Mouse (Mus musculus) myocyte (in vitro differentiated cells): ENCODE data around the gene Ythdf2. TPM values are rescaled to one million over a fixed set of nuclear protein-coding genes. Genes with fewer than 3 reads are reported as not detected.

ENCODE experiments used
- H3K27me3 ChIP-seq: one replicate; pipeline ENCODE4 v1.6.1; 2011; ENCODE audit not compliant: control insufficient read depth, insufficient read depth, insufficient read length
- H3K36me3 ChIP-seq: one replicate; pipeline ENCODE4 v1.6.1; 2011; ENCODE audit not compliant: control insufficient read depth, insufficient read depth
- H3K4me2 ChIP-seq: one replicate; pipeline ENCODE4 v1.6.1; 2011; ENCODE audit warnings: low read depth, control low read depth
- H3K4me3 ChIP-seq: one replicate; pipeline ENCODE4 v1.5.1; 2011; ENCODE audit warnings: mild to moderate bottlenecking, control low read depth, moderate library complexity
- H3K79me2 ChIP-seq: one replicate; pipeline ENCODE4 v1.6.1; 2011; ENCODE audit not compliant: control insufficient read depth, insufficient read depth
- H3ac ChIP-seq: one replicate; pipeline ENCODE4 v1.6.1; 2011; ENCODE audit not compliant: control insufficient read depth, insufficient read length
- CEBPB ChIP-seq: IDR thresholded peaks from 2 replicates; pipeline ENCODE4 v1.6.1; 2011; ENCODE audit warnings: mild to moderate bottlenecking, moderate library complexity; ENCODE audit not compliant: poor library complexity, insufficient read depth, severe bottlenecking
- E2F4 ChIP-seq: IDR thresholded peaks from one replicate; pipeline ENCODE4 v1.6.1; 2011; ENCODE audit warnings: mild to moderate bottlenecking, control low read depth, moderate library complexity; ENCODE audit not compliant: insufficient read depth
- MAX ChIP-seq: IDR thresholded peaks from one replicate; pipeline ENCODE4 v1.6.1; 2011; ENCODE audit warnings: low read depth, mild to moderate bottlenecking, control low read depth
- MYOD1 ChIP-seq, 3 experiments: IDR thresholded peaks; one replicate each; pipeline ENCODE4 v1.6.1; 2011; ENCODE audit warnings: control low read depth in 2 of 3, low read depth in 2 of 3, mild to moderate bottlenecking in 2 of 3, moderate library complexity in 1 of 3; ENCODE audit not compliant: insufficient read length in 2 of 3, control insufficient read depth in 1 of 3
- MYOG ChIP-seq, 3 experiments: IDR thresholded peaks; one replicate each; pipeline ENCODE4 v1.6.1; 2011; ENCODE audit warnings: control low read depth in 2 of 3, low read depth in 2 of 3, mild to moderate bottlenecking in 2 of 3; ENCODE audit not compliant: insufficient read length in 2 of 3, control insufficient read depth in 1 of 3, insufficient read depth in 1 of 3
- POLR2A ChIP-seq: IDR thresholded peaks from one replicate; pipeline ENCODE4 v1.6.1; 2011; ENCODE audit warnings: low read depth, mild to moderate bottlenecking, control low read depth, moderate library complexity; ENCODE audit not compliant: insufficient read length
- POLR2AphosphoS2 ChIP-seq: IDR thresholded peaks from one replicate; pipeline ENCODE4 v1.6.1; 2011; ENCODE audit warnings: low read depth, control low read depth; ENCODE audit not compliant: insufficient read length
- REST ChIP-seq: IDR thresholded peaks from one replicate; pipeline ENCODE4 v1.6.1; 2011; ENCODE audit warnings: mild to moderate bottlenecking, control low read depth, moderate library complexity; ENCODE audit not compliant: insufficient read depth, insufficient read length
- SRF ChIP-seq: IDR thresholded peaks from one replicate; pipeline ENCODE4 v1.6.1; 2011; ENCODE audit warnings: low read depth; ENCODE audit not compliant: control insufficient read depth, insufficient read length
- TCF12 ChIP-seq: IDR thresholded peaks from one replicate; pipeline ENCODE4 v1.6.1; 2011; ENCODE audit warnings: mild to moderate bottlenecking, control low read depth; ENCODE audit not compliant: poor library complexity, insufficient read depth, severe bottlenecking
- TCF3 ChIP-seq: IDR thresholded peaks from one replicate; pipeline ENCODE4 v1.6.1; 2011; ENCODE audit warnings: low read depth, control low read depth; ENCODE audit not compliant: insufficient read length
- USF1 ChIP-seq: IDR thresholded peaks from one replicate; pipeline ENCODE4 v1.6.1; 2011; ENCODE audit warnings: low read depth, mild to moderate bottlenecking, control low read depth, moderate library complexity
- polyA plus RNA-seq: library from polyadenylated mRNA; unstranded; fragments of >200 nt; fragmentation: generic; extraction: Trizol; gene quantifications from one replicate; pipeline ENCODE4 v1.2.1, GENCODE M21; 2012; ENCODE audit warnings: missing spikeins

Gene Ythdf2
- polyA plus RNA-seq, 1 experiment, result 20.7 TPM

- Histone ChIP-seq H3K4me3 (no peak overlapping the region), H3K27me3 (no peaks in the 10 kb centered on the region), H3ac (no peak overlapping the region), H3K4me2 (no peak overlapping the region), H3K36me3 (peaks cover 14% of the 10 kb centered on the region), H3K79me2 (peaks cover 99% of the 10 kb centered on the region)
- TF ChIP-seq SRF, result no peak
- TF ChIP-seq TCF3, result no peak
- TF ChIP-seq POLR2A, result no peak
- TF ChIP-seq REST, result no peak
- no peak for TF ChIP-seq E2F4
- TF ChIP-seq MAX, result no peak
- no peak for TF ChIP-seq POLR2AphosphoS2
- no peak for TF ChIP-seq USF1
- TF ChIP-seq MYOD1 (IDR thresholded peaks at IDR 0.05; ENCODE audit: control insufficient read depth in 1 of 3, insufficient read length in 2 of 3, low read depth in 2 of 3), result no peak
- no peak for TF ChIP-seq MYOG (IDR thresholded peaks at IDR 0.05; ENCODE audit: control insufficient read depth in 1 of 3, insufficient read depth in 1 of 3, insufficient read length in 2 of 3, low read depth in 2 of 3)
- no peak for TF ChIP-seq TCF12
- no peak for TF ChIP-seq CEBPB
Measured at GRCm38 (mm10) chr4:132198285-132198712, 13.8 kb downstream of the Ythdf2 start.

DNA sequence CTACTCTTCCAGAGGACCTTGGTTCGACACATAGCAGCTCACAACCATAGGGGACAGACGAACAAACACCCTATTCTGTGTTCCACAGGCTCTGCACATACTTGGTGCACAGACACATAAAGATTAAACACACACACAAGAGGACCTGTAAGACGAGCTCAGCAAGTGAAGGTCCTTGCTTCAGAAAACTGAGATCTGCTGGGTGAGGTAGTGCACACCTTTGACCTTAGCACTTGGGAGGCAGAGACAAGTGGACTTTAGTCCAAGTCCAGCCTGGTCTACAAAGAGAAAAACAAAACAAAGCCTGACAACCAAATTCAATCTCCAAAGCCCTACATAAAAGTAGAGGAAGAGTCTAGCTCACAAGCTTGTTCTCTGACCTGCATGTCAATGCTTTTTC, 17.1 kb downstream of the Ythdf2 start:
- Histone ChIP-seq H3ac (no peak overlapping the region), H3K4me2 (no peak overlapping the region), H3K79me2 (peaks cover 97% of the 10 kb centered on the region), H3K27me3 (no peaks in the 10 kb centered on the region), H3K36me3 (peaks cover 20% of the 10 kb centered on the region), H3K4me3 (no peak overlapping the region)
- TF ChIP-seq TCF12, result no peak
- no peak for TF ChIP-seq POLR2AphosphoS2
- no peak for TF ChIP-seq CEBPB
- TF ChIP-seq USF1, result no peak
- no peak for TF ChIP-seq REST
- no peak for TF ChIP-seq MYOG (IDR thresholded peaks at IDR 0.05; ENCODE audit: control insufficient read depth in 1 of 3, insufficient read depth in 1 of 3, insufficient read length in 2 of 3, low read depth in 2 of 3)
- TF ChIP-seq E2F4, result no peak
- TF ChIP-seq MYOD1 (IDR thresholded peaks at IDR 0.05; ENCODE audit: control insufficient read depth in 1 of 3, insufficient read length in 2 of 3, low read depth in 2 of 3), result no peak
- no peak for TF ChIP-seq SRF
- no peak for TF ChIP-seq MAX
- TF ChIP-seq TCF3, result no peak
- no peak for TF ChIP-seq POLR2A

GRCm38 (mm10) chr4:132194373-132194772, 17.7 kb downstream of the Ythdf2 start:
- peaks cover 19% of the 10 kb centered on the region for H3K36me3 ChIP-seq
- H3K79me2 ChIP-seq, result peaks cover 97% of the 10 kb centered on the region
- TF ChIP-seq USF1 (no peak), POLR2AphosphoS2 (no peak), MAX (no peak), POLR2A (no peak), CEBPB (no peak), SRF (no peak), TCF3 (no peak), E2F4 (no peak)
- H3ac ChIP-seq, result no peak overlapping the region
- no peak overlapping the region for H3K4me2 ChIP-seq
- H3K27me3 ChIP-seq, result no peaks in the 10 kb centered on the region
- no peak overlapping the region for H3K4me3 ChIP-seq

GRCm38 (mm10) chr4:132187826-132188401, 24.2 kb downstream of the Ythdf2 start:
- H3K27me3 ChIP-seq, result no peaks in the 10 kb centered on the region
- no peak overlapping the region for H3K4me3 ChIP-seq
- TF ChIP-seq TCF12 (no peak), REST (no peak), POLR2AphosphoS2 (no peak), SRF (no peak), MYOD1 (IDR thresholded peaks at IDR 0.05; ENCODE audit: control insufficient read depth in 1 of 3, insufficient read length in 2 of 3, low read depth in 2 of 3) (no peak), TCF3 (no peak), E2F4 (no peak), MYOG (IDR thresholded peaks at IDR 0.05; ENCODE audit: control insufficient read depth in 1 of 3, insufficient read depth in 1 of 3, insufficient read length in 2 of 3, low read depth in 2 of 3) (no peak), MAX (no peak), USF1 (no peak), CEBPB (no peak), POLR2A (no peak)
- peaks cover 49% of the 10 kb centered on the region for H3K79me2 ChIP-seq
- peaks cover 56% of the 10 kb centered on the region for H3K36me3 ChIP-seq
- no peak overlapping the region for H3ac ChIP-seq
- no peak overlapping the region for H3K4me2 ChIP-seq
